Mouse (Mus musculus) ES-E14 (cell line): ENCODE results near the gene Zc2hc1c. TPM values are rescaled to one million over a fixed set of nuclear protein-coding genes. Genes with fewer than 3 reads are reported as not detected.

ENCODE experiments used
- DNase-seq: peaks from one replicate; pipeline ENCODE4 v3.0.0-alpha.2; 2013; ENCODE audit warnings: low read depth, low spot score
- H3K27ac ChIP-seq: 2 replicates; pipeline ENCODE4 v1.5.1; 2012; ENCODE audit warnings: low read depth, mild to moderate bottlenecking, low read length, moderate library complexity, mixed read lengths; ENCODE audit not compliant: poor library complexity, insufficient read depth, severe bottlenecking
- H3K36me3 ChIP-seq: 2 replicates; pipeline ENCODE4 v1.6.1; 2012; ENCODE audit warnings: mild to moderate bottlenecking, low read length, moderate library complexity, mixed read lengths; ENCODE audit not compliant: control insufficient read depth, poor library complexity, insufficient read depth, severe bottlenecking
- H3K4me1 ChIP-seq, 2 experiments: fragments of 150-350 bp in 1 of 2; sonication (generic) in 1 of 2; 2 replicates each; pipeline ENCODE4 v1.6.1; 2012; ENCODE audit warnings: low read length in 2 of 2, mild to moderate bottlenecking in 1 of 2, mixed read lengths in 1 of 2; ENCODE audit not compliant: control insufficient read depth in 2 of 2, insufficient read depth in 2 of 2, poor library complexity in 1 of 2
- H3K4me3 ChIP-seq, 2 experiments: fragments of 150-350 bp in 1 of 2; sonication (generic) in 1 of 2; 2 replicates each; pipeline ENCODE4 v1.5.1; 2012; ENCODE audit warnings: low read length in 2 of 2, low read depth in 1 of 2, mild to moderate bottlenecking in 1 of 2, mixed read lengths in 1 of 2; ENCODE audit not compliant: insufficient read depth in 1 of 2, poor library complexity in 1 of 2, severe bottlenecking in 1 of 2
- H3K9ac ChIP-seq: 2 replicates; pipeline ENCODE4 v1.6.1; 2012; ENCODE audit warnings: low read depth, mild to moderate bottlenecking, low read length, mixed read lengths; ENCODE audit not compliant: poor library complexity, insufficient read depth, severe bottlenecking
- H3K9me3 ChIP-seq: fragments of 150-350 bp; sonication (generic); 2 replicates; pipeline ENCODE4 v1.6.1; 2012; ENCODE audit warnings: low read depth, mild to moderate bottlenecking, low read length; ENCODE audit not compliant: control insufficient read depth, insufficient read depth
- CHD2 ChIP-seq: IDR thresholded peaks from 2 replicates; pipeline ENCODE4 v1.6.1; 2014; ENCODE audit warnings: mild to moderate bottlenecking, low read depth, low read length, inconsistent platforms
- HCFC1 ChIP-seq: IDR thresholded peaks from 2 replicates; pipeline ENCODE4 v1.6.1; 2012; ENCODE audit warnings: low read length, inconsistent platforms, borderline replicate concordance; ENCODE audit not compliant: insufficient read depth
- MAFK ChIP-seq: IDR thresholded peaks from 2 replicates; pipeline ENCODE4 v1.6.1; 2014; ENCODE audit warnings: mild to moderate bottlenecking, low read depth, low read length, inconsistent platforms; ENCODE audit not compliant: insufficient read depth
- ZC3H11A ChIP-seq: IDR thresholded peaks from 2 replicates; pipeline ENCODE4 v1.6.1; 2012; ENCODE audit warnings: low read depth, mild to moderate bottlenecking, inconsistent platforms, low read length, borderline replicate concordance
- ZNF384 ChIP-seq: IDR thresholded peaks from 2 replicates; pipeline ENCODE4 v1.6.1; 2012; ENCODE audit warnings: low read depth, low read length, inconsistent platforms
- in situ Hi-C, 2 experiments: fragments of 600-800 bp; cut with MboI; formaldehyde crosslinking; loops; one replicate each; pipeline ENCODE4 v1.15.1; 2025; ENCODE audit warnings: low sequenced_read_pairs in 2 of 2, inconsistent platforms in 1 of 2; ENCODE audit not compliant: unreplicated experiment in 2 of 2
- total RNA-seq: library from RNA; depleted of rRNA; stranded (reverse); fragments of 300-350 nt; gene quantifications from 2 replicates; pipeline ENCODE4 v1.2.3, GENCODE M21; 2012

Gene Zc2hc1c
- total RNA-seq, 1 experiment, result 0.45 TPM

GRCm38 (mm10) chr12:85290633-85291032 lies 2.2 kb downstream of the Zc2hc1c start:
- in situ Hi-C loops, result no loop called here
- TF ChIP-seq ZNF384 (no peak), ZC3H11A (no peak), HCFC1 (no peak), CHD2 (no peak), MAFK (no peak)
- no peak overlapping the region for H3K4me3 ChIP-seq
- H3K9me3 ChIP-seq, result 0 out of 2 replicates have a peak, but pooled peaks cover 3% of the 10 kb centered on the region
- no peak for DNase-seq
- H3K9ac ChIP-seq, result no peak overlapping the region
- peaks cover 0 to 5% of the 10 kb centered on the region in 2 experiments; a peak in 1 of 4 replicates for H3K4me1 ChIP-seq
- H3K36me3 ChIP-seq, result no peaks in the 10 kb centered on the region
- H3K27ac ChIP-seq, result no peak overlapping the region

DNA sequence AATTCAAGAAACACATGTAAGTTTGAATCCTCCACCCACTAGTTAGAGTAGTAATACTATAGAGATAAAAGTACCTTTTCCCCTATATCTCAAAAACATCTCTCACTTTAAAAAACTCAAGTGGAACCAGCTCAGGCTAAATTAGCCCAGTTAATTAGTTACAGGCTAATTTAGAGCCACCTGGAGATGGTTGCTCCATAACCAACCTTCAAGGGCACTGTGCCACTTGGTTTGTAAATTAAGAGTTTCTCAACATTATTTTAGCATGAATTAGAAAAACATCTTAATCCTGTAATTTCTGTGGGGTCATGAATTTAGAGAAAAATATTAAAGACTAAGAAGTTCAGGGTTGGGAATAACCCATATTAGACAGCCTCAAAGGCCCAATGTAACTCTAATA lies 3.1 kb downstream of the Zc2hc1c start:
- Histone ChIP-seq H3K27ac (no peak overlapping the region), H3K4me3 (no peak overlapping the region), H3K9me3 (0 out of 2 replicates have a peak, but pooled peaks cover 3% of the 10 kb centered on the region), H3K9ac (no peak overlapping the region), H3K36me3 (no peaks in the 10 kb centered on the region), H3K4me1 (peaks cover 0 to 8% of the 10 kb centered on the region in 2 experiments; a peak in 1 of 4 replicates)
- in situ Hi-C loops, result no loop called here
- DNase-seq, result no peak
- TF ChIP-seq ZNF384 (no peak), MAFK (no peak), CHD2 (no peak), HCFC1 (no peak), ZC3H11A (no peak)

GRCm38 (mm10) chr12:85292288-85292687 lies 3.9 kb downstream of the Zc2hc1c start:
- Histone ChIP-seq H3K27ac (no peak overlapping the region), H3K9me3 (0 out of 2 replicates have a peak, but pooled peaks cover 3% of the 10 kb centered on the region), H3K4me3 (no peak overlapping the region), H3K9ac (no peak overlapping the region), H3K4me1 (peaks cover 0 to 11% of the 10 kb centered on the region in 2 experiments; a peak in 1 of 4 replicates), H3K36me3 (no peaks in the 10 kb centered on the region)
- in situ Hi-C loops, result no loop called here
- DNase-seq, result no peak
- TF ChIP-seq MAFK (no peak), CHD2 (no peak), ZC3H11A (no peak), ZNF384 (no peak), HCFC1 (no peak)

DNA sequence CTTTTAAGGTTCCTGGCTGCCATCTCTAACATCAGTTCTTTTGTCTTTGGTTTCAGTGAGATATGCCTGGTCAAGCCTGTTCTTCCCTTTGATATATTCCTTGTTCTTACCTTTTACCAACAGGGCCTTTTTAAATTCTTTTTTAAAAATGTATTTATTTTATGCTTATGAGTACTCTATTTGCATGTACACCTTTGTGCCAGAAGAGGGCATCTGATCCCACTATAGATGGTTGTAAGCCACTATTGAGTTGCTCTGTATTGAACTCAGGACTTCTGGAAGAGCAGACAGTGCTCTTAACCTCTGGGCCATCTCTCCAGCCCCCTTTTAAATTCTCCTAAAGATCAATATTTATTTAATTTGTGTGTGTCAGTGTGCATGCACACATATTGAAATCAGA lies 4.5 kb downstream of the Zc2hc1c start:
- Histone ChIP-seq H3K4me1 (peaks cover 0 to 11% of the 10 kb centered on the region in 2 experiments; a peak in 1 of 4 replicates), H3K9ac (no peak overlapping the region), H3K27ac (no peak overlapping the region), H3K9me3 (0 out of 2 replicates have a peak, but pooled peaks cover 3% of the 10 kb centered on the region), H3K4me3 (no peak overlapping the region), H3K36me3 (no peaks in the 10 kb centered on the region)
- DNase-seq, result no peak
- no peak for TF ChIP-seq ZNF384
- TF ChIP-seq ZC3H11A, result no peak
- TF ChIP-seq MAFK, result no peak
- TF ChIP-seq CHD2, result no peak
- TF ChIP-seq HCFC1, result no peak
- in situ Hi-C loops, result no loop called here

- in situ Hi-C loops, result no loop called here
- H3K36me3 ChIP-seq, result no peaks in the 10 kb centered on the region
- no peak overlapping the region for H3K4me3 ChIP-seq
- TF ChIP-seq MAFK, result no peak
- no peak for TF ChIP-seq ZC3H11A
- TF ChIP-seq CHD2, result no peak
- H3K9ac ChIP-seq, result no peak overlapping the region
- peaks cover 0 to 7% of the 10 kb centered on the region in 2 experiments; a peak in 1 of 4 replicates for H3K4me1 ChIP-seq
- H3K27ac ChIP-seq, result no peak overlapping the region
- H3K9me3 ChIP-seq, result 0 out of 2 replicates have a peak, but pooled peaks cover 3% of the 10 kb centered on the region
- no peak for DNase-seq
These were observed 7.1 kb downstream of the Zc2hc1c start for GRCm38 (mm10) chr12:85295506-85295905.
